Mouse (Mus musculus) liver, adult 2 months (tissue): ENCODE data around the gene Il17rb.

Experiments used
- CTCF ChIP-seq: fragments of 200-500 bp; IDR thresholded peaks from 2 replicates; pipeline ENCODE4 v1.5.1; 2011; ENCODE audit warnings: low read depth, low read length, control low read depth
- POLR2A ChIP-seq: fragments of 200-500 bp; IDR thresholded peaks from 2 replicates; pipeline ENCODE4 v1.6.1; 2011; ENCODE audit warnings: low read length, control low read depth; ENCODE audit not compliant: insufficient read depth; ENCODE audit errors: extremely low read depth

GRCm38 (mm10) chr14:30045704-30046220 is 37.1 kb upstream of the Il17rb start:
- TF ChIP-seq CTCF, result no peak
- no peak for TF ChIP-seq POLR2A
